Mouse (Mus musculus): ENCODE data around the gene Kdf1.

The Kdf1 gene

GRCm38 (mm10) chr4:133518601-133519368, at the start of gene Kdf1:
Gene Kdf1, plus strand, starts transcription at chr4:133518963.
- DNase-seq (ENCODE audit: extremely low spot score, low spot score) = no peak

GRCm38 (mm10) chr4:133469122-133469521, 49.6 kb upstream of the Kdf1 start:
- no peak for DNase-seq (ENCODE audit: extremely low spot score, low spot score)

- no peak for DNase-seq (ENCODE audit: extremely low spot score, low spot score)
These were observed 47.5 kb upstream of the Kdf1 start for GRCm38 (mm10) chr4:133471135-133471821.

GRCm38 (mm10) chr4:133473833-133474232, 44.9 kb upstream of the Kdf1 start:
- DNase-seq (ENCODE audit: extremely low spot score, low spot score) = no peak

GRCm38 (mm10) chr4:133479458-133480184, 39.1 kb upstream of the Kdf1 start, which contains the start of gene Tent5b:
Gene Tent5b, plus strand, starts transcription at chr4:133480132.
- DNase-seq (ENCODE audit: extremely low spot score, low spot score) = peak; percentile 99

- no peak for DNase-seq (ENCODE audit: extremely low spot score, low spot score)
These were observed 38.6 kb upstream of the Kdf1 start for GRCm38 (mm10) chr4:133480185-133480537.

- DNase-seq (ENCODE audit: extremely low spot score, low spot score) = no peak
These were observed 38.0 kb upstream of the Kdf1 start for GRCm38 (mm10) chr4:133480754-133481153.

GRCm38 (mm10) chr4:133481488-133481887, 37.3 kb upstream of the Kdf1 start:
- DNase-seq (ENCODE audit: extremely low spot score, low spot score) = no peak

- DNase-seq (ENCODE audit: extremely low spot score, low spot score) = no peak
These were observed 36.3 kb upstream of the Kdf1 start for GRCm38 (mm10) chr4:133482479-133482878.

GRCm38 (mm10) chr4:133484266-133485025, 34.3 kb upstream of the Kdf1 start:
- DNase-seq (ENCODE audit: extremely low spot score, low spot score) = peak; percentile 35

GRCm38 (mm10) chr4:133485691-133486425, 32.9 kb upstream of the Kdf1 start:
- no peak for DNase-seq (ENCODE audit: extremely low spot score, low spot score)

- DNase-seq (ENCODE audit: extremely low spot score, low spot score) = no peak
These were observed 31.9 kb upstream of the Kdf1 start for GRCm38 (mm10) chr4:133486673-133487357.

- DNase-seq (ENCODE audit: extremely low spot score, low spot score) = no peak
These were observed 30.0 kb upstream of the Kdf1 start for GRCm38 (mm10) chr4:133488619-133489392.

- no peak for DNase-seq (ENCODE audit: extremely low spot score, low spot score)
These were observed 29.1 kb upstream of the Kdf1 start for GRCm38 (mm10) chr4:133489489-133490245.

- no peak for DNase-seq (ENCODE audit: extremely low spot score, low spot score)
These were observed 27.0 kb upstream of the Kdf1 start for GRCm38 (mm10) chr4:133491800-133492199.

- no peak for DNase-seq (ENCODE audit: extremely low spot score, low spot score)
These were observed 24.9 kb upstream of the Kdf1 start for GRCm38 (mm10) chr4:133493895-133494294.

- peak; percentile 91 for DNase-seq (ENCODE audit: extremely low spot score, low spot score)
These were observed 24.3 kb upstream of the Kdf1 start for GRCm38 (mm10) chr4:133494432-133494831.

- no peak for DNase-seq (ENCODE audit: extremely low spot score, low spot score)
These were observed 23.9 kb upstream of the Kdf1 start for GRCm38 (mm10) chr4:133494867-133495266.

- no peak for DNase-seq (ENCODE audit: extremely low spot score, low spot score)
These were observed 23.1 kb upstream of the Kdf1 start for GRCm38 (mm10) chr4:133495711-133496110.
